Mouse (Mus musculus) liver, postnatal 0 days (tissue): ENCODE results near the gene Lsp1.

ENCODE experiments used
- CTCF ChIP-seq: sonication (generic); IDR thresholded peaks from 2 replicates; pipeline ENCODE4 v1.5.1; 2016; ENCODE audit warnings: antibody characterized with exemption, low read depth
- EP300 ChIP-seq: IDR thresholded peaks from 2 replicates; pipeline ENCODE4 v1.6.1; 2016; ENCODE audit warnings: antibody characterized with exemption, low read depth, mild to moderate bottlenecking

DNA sequence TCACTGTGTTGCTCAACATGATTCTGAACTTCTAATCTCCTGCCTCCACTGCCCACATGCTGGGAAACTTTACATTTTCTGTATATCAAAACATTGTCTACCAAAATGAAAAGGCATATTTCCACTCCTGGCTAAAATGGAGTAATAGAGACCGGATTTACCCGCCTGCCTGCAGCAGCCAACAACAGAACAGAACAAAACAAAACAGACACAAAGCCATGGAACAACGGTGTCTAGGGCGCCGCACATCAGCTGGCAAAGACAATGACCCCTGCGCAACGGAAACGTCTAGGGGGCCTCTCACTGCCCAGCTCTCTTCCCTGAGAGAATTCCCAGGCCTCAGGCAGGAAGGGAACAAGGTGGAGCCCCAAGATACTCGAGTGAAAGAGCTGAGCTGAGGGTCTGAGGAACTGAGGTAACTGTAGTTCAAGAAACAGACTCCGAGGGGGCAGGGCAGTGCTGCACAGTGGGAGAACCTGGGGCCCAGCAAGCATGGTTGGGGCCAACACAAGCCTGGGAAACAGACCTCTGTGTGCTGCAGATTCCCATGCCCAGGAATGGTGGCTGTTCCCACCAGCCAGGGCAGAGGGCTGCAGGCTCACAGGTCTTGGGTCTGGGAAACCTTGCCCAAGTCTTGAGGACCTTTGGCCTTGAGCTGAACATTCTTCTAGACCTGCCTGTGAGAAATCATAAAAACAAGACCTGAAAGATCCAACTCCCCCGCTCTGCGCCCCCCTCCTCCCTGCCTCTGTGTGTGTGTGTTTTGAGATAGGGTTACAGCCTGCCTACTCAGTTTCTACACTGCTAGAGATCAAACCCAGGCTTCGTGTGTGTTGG, 65.0 kb downstream of the Lsp1 start:
- TF ChIP-seq CTCF (no peak), EP300 (peak; percentile 34; the same call in 1 of the 2 replicates)
